Mouse (Mus musculus): ENCODE results near the gene Dnajc1.

DNA sequence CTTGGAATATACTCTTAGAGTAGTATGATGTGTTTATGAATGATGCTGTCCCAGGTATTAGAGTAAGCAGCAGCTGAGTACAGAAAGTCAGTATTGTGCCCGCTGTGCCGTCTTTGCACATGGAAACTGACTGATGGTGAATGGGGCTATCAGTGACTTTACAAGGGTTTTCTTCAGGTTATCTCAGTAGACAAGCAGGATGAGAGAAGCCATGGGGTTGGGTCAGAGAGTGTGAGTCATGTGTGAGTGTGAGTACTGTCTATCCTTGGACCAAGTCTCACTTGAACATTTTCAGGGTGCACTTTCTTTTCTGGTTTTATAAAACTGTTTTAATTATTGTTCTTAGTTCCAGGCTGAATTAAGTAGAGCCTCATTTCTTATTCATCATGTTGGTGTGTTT is 204.3 kb downstream of the Dnajc1 start:
- no peak for TF ChIP-seq POLR2A (IDR thresholded peaks at IDR 0.05; ENCODE audit: extremely low read depth, insufficient read depth, low read length)
- no peak for TF ChIP-seq CTCF (IDR thresholded peaks at IDR 0.05; ENCODE audit: low read depth, low read length)

Data from liver, adult 2 months (tissue).